Mouse (Mus musculus) mature B cell (primary cell): Measurements from ENCODE around the gene Clasp1.

Source experiments
- in situ Hi-C: fragments of 300-500 bp; cut with MboI; formaldehyde crosslinking; loops from 2 replicates; pipeline ENCODE4 v1.14.3; 2019

Gene Clasp1

GRCm38 (mm10) chr1:118448214-118448613, 59.4 kb downstream of the Clasp1 start:
- in situ Hi-C loops, result no loop called here

- in situ Hi-C loops, result loop anchor here (10.0 kb wide), 1 partner anchor 56 kb away; no protein-coding TSS in a partner anchor
Measured at GRCm38 (mm10) chr1:118450891-118451450, 62.1 kb downstream of the Clasp1 start.

DNA sequence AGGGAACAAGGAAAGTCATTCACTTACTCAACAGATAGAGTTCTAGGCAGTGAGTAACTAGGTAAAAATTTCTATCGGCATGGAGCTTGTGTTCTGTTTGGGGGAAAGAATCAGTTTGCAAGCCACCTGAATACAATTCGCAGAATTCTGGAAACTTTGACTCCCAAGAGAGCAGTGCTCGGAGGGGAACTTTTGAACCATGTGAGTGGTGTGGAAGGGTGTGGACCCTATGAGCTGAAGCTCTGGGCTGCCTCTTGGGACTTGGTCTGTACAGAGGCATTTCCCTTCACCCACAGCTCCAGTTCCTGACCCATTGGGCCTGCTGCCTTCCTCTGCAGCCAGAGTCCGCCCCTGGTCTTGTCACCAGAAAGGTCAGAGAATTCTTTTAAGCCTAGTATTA, 64.7 kb downstream of the Clasp1 start:
- in situ Hi-C loops, result loop anchor here (10.0 kb wide), 1 partner anchor 59 kb away; no protein-coding TSS in a partner anchor

DNA sequence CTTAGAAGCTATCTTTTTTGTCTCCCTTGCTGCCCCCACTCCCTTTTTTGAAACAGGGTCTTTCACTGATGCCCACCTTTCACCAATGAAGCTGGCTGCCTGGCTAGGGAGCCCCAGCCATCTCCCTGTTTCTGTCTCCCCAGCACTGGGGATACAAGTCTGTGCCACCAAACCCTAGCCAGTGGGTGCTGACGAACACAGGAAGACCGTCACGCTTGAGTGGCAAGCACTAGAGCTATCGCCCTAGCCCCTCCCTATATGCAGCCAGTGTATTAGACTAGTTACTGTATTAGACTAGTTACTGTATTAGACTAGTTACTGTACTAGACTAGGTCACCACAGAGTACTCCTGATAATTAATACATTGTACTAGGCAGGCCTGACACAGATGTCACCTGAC, 66.0 kb downstream of the Clasp1 start:
- in situ Hi-C loops, result loop anchor here (10.0 kb wide), 1 partner anchor 60 kb away; no protein-coding TSS in a partner anchor

DNA sequence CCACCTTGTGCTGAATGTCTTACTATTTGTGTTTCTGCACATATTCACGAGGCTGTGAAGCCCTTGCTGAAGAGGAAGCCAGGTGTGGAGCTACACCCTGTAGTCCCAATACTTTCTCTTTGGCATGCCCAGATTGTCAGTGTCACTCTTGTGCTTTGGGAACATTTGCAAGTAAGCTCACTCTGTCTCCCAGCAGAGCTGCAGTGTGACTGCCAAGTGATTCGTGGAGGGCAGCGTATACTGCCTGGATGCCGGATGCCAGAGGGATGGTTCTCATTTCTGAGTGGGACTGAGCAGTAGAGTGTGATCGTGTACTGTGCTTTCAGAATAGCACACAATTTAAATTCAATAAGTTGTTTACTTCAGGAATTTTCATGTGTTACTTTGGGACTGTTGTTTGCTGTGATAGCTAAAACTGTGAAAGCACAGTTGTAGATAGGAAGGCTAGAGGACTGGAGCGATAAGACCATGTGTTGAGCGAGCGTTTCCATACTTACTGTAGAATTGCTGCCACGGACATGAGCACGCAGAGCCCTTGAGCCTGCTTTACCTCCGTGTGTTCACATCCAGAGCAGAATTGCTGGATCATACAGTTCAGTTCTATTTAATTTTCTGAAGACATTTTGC, 68.5 kb downstream of the Clasp1 start:
- in situ Hi-C loops, result loop anchor here (10.0 kb wide), 1 partner anchor 63 kb away; no protein-coding TSS in a partner anchor

DNA sequence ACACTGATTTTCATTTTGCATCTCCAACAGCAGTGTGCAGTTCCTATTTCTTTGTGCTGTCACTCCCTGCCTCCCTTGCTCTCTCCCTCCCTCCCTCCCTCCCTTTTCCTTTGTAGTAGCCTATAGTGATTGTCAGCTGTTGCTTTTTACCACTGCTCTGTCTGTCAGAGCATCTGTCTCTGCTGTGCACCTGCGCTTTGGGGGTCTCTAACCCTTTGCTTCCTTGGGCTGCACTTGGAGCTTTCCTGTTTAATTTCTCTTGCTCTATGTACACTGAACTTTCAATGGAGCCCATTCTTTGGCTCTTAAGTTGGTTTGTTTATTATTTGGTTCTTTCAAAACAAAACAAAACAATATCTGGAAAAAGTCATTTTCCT, 69.0 kb downstream of the Clasp1 start:
- in situ Hi-C loops, result loop anchor here (10.0 kb wide), 1 partner anchor 63 kb away; no protein-coding TSS in a partner anchor

DNA sequence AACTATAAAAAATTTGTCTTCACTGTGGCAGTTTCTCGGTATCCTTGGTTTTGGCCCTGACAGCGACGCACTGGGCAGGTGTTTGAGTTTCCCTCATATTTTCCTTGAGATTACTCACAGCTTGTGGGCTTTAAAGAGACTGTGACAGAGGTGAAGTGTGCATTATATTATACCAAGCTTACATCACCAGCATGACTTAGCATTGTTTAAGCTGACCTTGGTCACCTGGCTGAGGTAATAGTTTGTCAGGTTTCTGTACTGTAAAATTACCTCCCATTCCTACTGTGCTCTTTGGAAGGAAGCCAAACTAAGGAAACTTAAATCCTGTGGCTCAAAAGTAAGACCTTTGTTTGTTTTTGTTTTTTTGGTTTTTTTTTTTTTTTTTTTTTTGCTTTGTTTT, 69.4 kb downstream of the Clasp1 start:
- in situ Hi-C loops, result loop anchor here (10.0 kb wide), 1 partner anchor 63 kb away; no protein-coding TSS in a partner anchor

DNA sequence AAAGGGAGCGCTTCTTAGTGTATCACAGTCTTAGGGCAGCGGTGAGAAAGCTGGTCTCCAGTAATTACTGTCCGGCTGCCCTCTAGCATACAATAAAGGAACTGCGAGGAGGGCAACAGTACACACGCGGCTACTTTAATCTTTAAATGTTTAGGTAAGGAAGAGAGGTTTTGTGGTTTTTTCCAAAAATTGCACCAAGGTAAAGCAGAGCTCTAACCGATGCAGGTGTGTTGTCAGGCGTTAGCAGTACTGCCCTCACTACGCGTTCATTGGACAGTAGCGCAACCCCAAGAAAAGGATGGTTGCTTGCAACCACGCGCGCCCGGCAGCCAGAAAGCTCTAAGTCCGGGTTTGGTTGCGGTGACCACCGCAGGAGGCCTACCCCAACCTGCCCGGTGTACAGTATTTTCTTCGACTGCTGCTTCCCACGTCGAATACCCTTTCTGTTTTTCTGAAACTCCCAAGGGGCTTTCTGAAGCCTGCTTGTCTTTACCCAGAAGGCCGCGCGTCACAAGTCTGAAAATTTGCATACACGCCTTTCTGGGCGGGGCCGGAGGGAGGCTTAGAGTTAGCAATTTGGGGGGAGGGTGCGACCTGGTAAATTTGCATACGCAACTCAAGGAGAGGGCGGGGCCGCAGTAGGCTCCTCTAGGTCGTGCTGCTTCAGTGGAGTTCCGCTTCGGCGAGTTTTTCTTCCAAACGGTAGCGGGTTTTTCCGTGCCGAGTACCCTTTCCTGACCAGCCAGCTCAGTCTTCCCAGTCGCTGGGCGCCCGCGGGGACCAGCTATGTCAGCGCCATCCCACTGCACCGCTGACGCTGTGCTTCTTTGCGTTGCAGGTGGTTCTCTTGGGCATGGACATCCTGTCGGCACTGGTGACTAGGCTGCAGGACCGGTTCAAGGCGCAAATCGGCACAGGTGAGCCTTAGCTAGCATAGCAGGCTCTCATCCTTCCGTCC, 70.4 kb downstream of the Clasp1 start:
- in situ Hi-C loops, result loop anchor here (10.0 kb wide), 1 partner anchor 64 kb away; no protein-coding TSS in a partner anchor

DNA sequence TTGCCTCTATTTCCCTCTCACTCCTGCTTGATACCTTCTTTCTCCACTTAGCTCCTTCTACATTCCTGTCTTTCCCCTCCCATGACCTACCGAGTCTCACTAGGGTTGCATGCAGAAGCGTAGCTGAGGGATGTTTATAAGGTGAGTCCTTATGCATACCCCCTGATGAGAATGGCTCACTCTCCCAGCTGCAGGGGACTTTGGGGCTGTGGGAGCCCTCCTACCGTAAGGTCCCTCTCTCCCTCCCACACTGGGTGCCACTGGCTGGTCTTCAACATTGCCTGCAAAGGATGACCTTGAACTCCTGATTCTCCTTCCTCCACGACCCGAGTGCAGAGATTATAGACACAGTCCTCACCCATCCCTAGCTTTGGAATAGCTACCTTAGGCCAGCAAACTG, 71.9 kb downstream of the Clasp1 start:
- in situ Hi-C loops, result loop anchor here (10.0 kb wide), 1 partner anchor 136 kb away; the partner anchor contains the start of gene Nifk

DNA sequence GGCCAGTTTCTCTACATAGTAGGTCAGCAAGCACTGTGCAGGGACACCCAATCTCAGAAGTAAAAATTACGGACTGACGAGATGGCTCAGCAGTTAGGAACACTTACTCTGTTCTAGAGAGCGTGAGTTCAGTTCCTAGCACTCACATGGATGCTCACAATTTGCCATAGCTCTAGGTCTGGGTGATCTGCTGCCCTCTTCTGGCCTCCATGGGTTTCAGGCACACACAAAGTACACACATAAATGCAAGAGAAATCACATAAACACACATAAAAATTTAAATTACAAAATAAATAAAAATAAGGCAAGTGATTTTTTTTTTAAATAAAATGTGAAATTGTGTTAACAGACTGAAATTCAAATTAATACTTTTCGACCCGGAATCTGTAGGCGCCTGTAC, 77.2 kb downstream of the Clasp1 start:
- in situ Hi-C loops, result loop anchor here (10.0 kb wide), 1 partner anchor 141 kb away; the partner anchor contains the start of gene Nifk

DNA sequence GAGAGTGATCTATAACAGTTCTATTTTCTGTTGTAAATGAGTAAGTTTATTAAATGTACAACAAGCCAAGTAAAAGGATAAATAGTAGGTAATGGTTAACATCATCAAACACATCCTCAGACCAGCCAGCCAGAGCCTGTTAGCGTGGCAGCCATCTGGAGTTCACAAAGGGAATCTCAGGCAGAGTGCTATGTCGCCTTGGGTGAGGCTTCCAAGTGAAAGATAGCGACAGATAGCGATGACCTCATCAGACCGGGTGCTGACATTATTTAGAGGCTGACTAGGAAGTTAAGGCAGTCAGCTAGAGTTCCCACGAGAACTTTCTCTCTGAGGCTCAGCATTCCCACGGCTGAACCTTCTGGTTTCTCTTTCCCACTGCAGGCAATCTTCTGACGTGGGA, 83.5 kb downstream of the Clasp1 start:
- in situ Hi-C loops, result loop anchor here (10.0 kb wide), 1 partner anchor 108 kb away; no protein-coding TSS in a partner anchor

GRCm38 (mm10) chr1:118476919-118477318, 88.1 kb downstream of the Clasp1 start:
- in situ Hi-C loops, result loop anchor here (10.0 kb wide), 1 partner anchor 112 kb away; no protein-coding TSS in a partner anchor

GRCm38 (mm10) chr1:118479246-118479645, 90.4 kb downstream of the Clasp1 start:
- in situ Hi-C loops, result loop anchor here (10.0 kb wide), 1 partner anchor 114 kb away; no protein-coding TSS in a partner anchor

GRCm38 (mm10) chr1:118480484-118481364, 91.9 kb downstream of the Clasp1 start:
- in situ Hi-C loops, result no loop called here

GRCm38 (mm10) chr1:118481365-118481702, 92.5 kb downstream of the Clasp1 start:
- in situ Hi-C loops, result no loop called here

- in situ Hi-C loops, result no loop called here
Measured at GRCm38 (mm10) chr1:118481703-118482102, 92.8 kb downstream of the Clasp1 start.

DNA sequence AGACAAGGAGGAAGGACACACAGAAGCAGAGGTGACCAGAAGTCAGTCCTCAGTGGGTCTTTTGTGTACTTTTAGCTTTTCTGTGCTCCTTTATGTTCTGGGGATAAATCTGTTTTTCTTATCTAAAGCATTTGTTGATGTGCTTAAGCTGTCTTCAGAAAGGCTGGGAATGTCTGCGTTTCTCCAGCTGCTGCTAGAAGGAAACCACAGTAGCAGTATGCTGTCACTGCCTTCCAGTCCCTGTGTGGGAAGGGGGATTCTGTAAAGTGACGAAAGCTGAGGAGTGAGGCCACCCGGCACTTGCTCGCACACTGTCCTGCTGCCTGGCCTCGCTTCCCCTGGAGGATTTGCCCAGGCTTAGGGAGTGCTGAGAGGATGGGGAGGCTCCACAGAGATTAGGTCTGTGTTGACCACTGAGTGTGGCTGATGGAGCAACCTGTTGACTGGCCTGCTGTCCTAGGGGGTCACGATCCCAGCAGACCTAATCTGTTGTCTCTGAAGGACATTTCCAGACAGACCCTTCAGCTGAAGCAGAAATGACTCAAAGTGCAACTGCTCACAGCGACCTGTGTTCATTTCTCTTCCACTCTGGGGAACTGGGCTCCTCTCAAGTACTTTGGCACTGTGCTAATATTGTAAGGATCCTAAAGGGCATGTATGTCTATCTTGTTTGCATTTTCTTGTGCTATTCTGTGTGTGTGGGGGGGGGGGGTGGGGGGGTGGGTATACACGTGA, 93.6 kb downstream of the Clasp1 start:
- in situ Hi-C loops, result no loop called here

DNA sequence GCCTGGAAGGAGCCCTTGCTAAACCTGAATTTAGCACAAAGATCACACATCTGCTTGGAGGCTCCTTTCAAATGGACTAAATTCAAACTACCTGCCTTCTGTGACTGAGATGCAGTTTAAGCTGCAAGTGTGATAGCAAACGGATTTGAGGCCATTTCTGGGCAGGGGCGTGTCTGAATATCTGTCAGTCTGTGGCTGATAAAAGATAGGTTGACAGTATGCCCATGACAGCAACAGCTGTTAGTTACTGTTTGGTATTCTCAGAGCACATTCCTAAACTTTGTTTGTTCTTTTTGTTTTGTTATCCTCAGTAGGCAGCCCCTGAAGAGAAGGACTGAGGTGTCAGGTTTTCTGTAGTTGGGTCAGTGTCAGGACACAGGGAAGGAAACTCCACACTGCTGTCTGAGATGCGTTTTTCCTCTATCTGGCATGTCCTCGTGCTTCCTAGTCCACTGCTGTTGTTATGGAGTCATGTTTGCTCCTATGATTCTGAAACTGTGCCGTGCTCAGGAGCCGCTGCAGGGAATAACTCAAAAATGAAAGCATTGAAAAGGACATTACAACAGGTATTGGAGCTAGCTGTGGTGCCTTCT, 94.7 kb downstream of the Clasp1 start:
- in situ Hi-C loops, result no loop called here

DNA sequence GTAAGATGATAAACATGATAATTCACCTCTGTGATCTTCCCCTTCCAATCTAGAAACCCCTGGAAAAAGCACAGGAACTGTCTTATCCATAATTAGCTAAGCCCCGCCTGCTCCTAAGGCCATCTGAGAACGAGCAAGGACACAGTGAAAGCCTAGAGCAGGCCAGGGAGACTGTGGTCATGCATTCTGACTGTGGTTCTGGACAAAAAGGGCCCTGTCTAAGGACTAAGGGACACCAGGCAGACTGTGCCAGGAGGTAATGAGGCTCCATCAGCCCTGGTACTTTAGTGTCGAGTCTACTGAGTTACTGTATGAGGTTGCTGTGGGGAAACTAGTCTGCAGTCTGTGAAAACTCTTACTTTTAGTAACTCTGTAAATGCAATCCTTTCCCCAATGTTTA, 96.7 kb downstream of the Clasp1 start:
- in situ Hi-C loops, result no loop called here

DNA sequence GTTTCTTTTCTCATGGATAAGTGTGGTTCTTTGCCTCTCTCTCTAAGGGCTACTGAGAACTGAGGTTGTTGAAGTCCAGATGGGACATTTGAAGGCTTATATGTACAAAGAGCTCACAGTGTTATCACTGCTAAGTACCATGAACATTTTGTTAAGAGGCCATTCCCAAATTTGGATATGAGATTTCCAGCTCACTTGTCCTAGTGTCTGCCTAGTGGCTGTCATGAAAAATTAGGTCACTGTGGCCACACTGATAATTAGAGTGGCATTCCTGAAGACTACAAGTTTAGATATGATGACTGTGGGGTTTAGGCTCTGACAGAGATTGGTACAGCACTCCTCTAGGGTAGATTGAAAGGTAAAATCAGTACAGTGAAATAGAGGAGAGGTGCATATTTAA, 97.2 kb downstream of the Clasp1 start:
- in situ Hi-C loops, result no loop called here
